In the genomic region with DNA sequence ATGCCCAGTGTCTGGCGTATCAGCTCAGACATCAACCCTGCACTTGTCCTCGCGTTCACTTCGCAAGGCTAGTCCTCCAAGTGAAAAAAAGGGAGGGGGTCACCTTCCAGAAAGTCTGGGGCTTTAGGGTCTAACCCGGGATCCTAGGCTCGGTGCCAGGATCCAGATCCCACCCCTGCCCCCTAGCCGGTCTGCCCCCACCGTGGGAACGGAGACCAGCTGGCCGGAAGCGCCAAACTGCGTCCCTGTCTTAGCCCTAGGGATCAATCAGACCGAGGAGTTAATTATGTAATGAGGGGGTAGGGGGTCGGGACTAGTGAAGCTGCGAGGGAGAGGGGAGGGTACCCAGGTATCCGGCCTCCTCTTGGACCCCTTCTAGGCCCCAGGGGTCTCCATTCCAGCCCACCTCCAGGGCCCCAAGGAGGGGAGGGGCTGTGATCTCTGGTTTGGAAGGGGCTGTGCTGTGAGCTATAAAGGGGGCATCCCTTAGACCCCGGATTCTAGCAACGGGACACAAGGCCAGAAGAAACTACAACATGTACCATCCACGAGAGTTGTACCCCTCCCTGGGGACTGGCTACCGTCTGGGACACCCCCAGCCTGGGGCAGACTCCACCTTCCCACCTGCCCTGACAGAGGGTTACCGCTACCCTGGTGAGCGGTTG, we compare ENCODE assay signal across 7 mouse cellular contexts. TPM values are rescaled to one million over a fixed set of nuclear protein-coding genes. Genes with fewer than 3 reads are reported as not detected.
DNase-seq lines count a peak whose midpoint lies in the region; ATAC-seq and TF ChIP-seq lines count a peak whose summit lies in the region.

A gene (plus strand): TSS at position 513 of the 665 bp plus-strand sequence.

- H3K4me3 ChIP-seq in neural tube, embryonic 11.5 days (ENCODE audit: low read depth, low read length): peak within 1 kb of the TSS; percentile 28
- peak within 1 kb of the TSS; percentile 36 for H3K4me3 ChIP-seq in forebrain, embryonic 11.5 days (ENCODE audit: low read depth, low read length)
- peak within 1 kb of the TSS; percentile 36 for H3K4me3 ChIP-seq in intestine, postnatal 0 days (ENCODE audit: low read depth, low read length)
- peak within 1 kb of the TSS; percentile 38 for H3K4me3 ChIP-seq in neural tube, embryonic 12.5 days

- peak within 1 kb of the TSS; percentile 68; the same call in 1 of the 2 replicates for H3K27ac ChIP-seq in neural tube, embryonic 11.5 days (ENCODE audit: low read depth, low read length)
- H3K27ac ChIP-seq in forebrain, embryonic 11.5 days (ENCODE audit: low read depth, low read length): peak within 1 kb of the TSS; percentile 69
- H3K27ac ChIP-seq in intestine, postnatal 0 days (ENCODE audit: low read depth, low read length): no peak within 1 kb of the TSS
- H3K27ac ChIP-seq in neural tube, embryonic 12.5 days: peak within 1 kb of the TSS; percentile 62; the same call in 1 of the 2 replicates

- H3K4me2 ChIP-seq in neural tube, embryonic 11.5 days (ENCODE audit: low read depth): peak within 1 kb of the TSS; percentile 59
- peak within 1 kb of the TSS; percentile 83 for H3K4me2 ChIP-seq in forebrain, embryonic 11.5 days (ENCODE audit: low read depth, low read length, severe bottlenecking)
- H3K4me2 ChIP-seq in intestine, postnatal 0 days (replicated peaks; ENCODE audit: low read depth): peak within 1 kb of the TSS; percentile 77
- H3K4me2 ChIP-seq in neural tube, embryonic 12.5 days (replicated peaks): peak within 1 kb of the TSS; percentile 71

- ATAC-seq in neural tube, embryonic 11.5 days (ENCODE audit: insufficient read depth, low FRiP score, low TSS enrichment): peak; percentile 15
- peak; percentile 14 for ATAC-seq in forebrain, embryonic 11.5 days (replicated peaks; ENCODE audit: low FRiP score)
- 0 out of 2 replicates have a peak, but pooled peaks have one; percentile 0 for ATAC-seq in intestine, postnatal 0 days
- peak; percentile 23 for ATAC-seq in neural tube, embryonic 12.5 days (ENCODE audit: low FRiP score, low read depth)

- H3K4me1 ChIP-seq in neural tube, embryonic 11.5 days (ENCODE audit: control insufficient read depth, insufficient read depth, low read length): peaks cover 21% of the 10 kb centered on the region
- peaks cover 22% of the 10 kb centered on the region for H3K4me1 ChIP-seq in forebrain, embryonic 11.5 days (replicated peaks; ENCODE audit: control insufficient read depth, insufficient read depth, low read length)
- no peaks in the 10 kb centered on the region; the same call in 1 of the 2 replicates for H3K4me1 ChIP-seq in intestine, postnatal 0 days (replicated peaks; ENCODE audit: control insufficient read depth, insufficient read depth, low read length)
- peaks cover 35% of the 10 kb centered on the region for H3K4me1 ChIP-seq in neural tube, embryonic 12.5 days

- peaks cover 12% of the 10 kb centered on the region for H3K36me3 ChIP-seq in neural tube, embryonic 11.5 days (ENCODE audit: control insufficient read depth, insufficient read depth, low read length)
- peaks cover 6% of the 10 kb centered on the region for H3K36me3 ChIP-seq in forebrain, embryonic 11.5 days (ENCODE audit: control insufficient read depth, insufficient read depth, low read length)
- peaks cover 12% of the 10 kb centered on the region for H3K36me3 ChIP-seq in intestine, postnatal 0 days (ENCODE audit: control insufficient read depth, insufficient read depth)
- H3K36me3 ChIP-seq in neural tube, embryonic 12.5 days: peaks cover 36% of the 10 kb centered on the region

- no peak for TF ChIP-seq CTCF in intestine, postnatal 0 days (IDR thresholded peaks at IDR 0.05; ENCODE audit: low read depth)

- no peaks in the 10 kb centered on the region for H3K27me3 ChIP-seq in neural tube, embryonic 11.5 days (ENCODE audit: control insufficient read depth, insufficient read depth, low read length)
- no peaks in the 10 kb centered on the region for H3K27me3 ChIP-seq in forebrain, embryonic 11.5 days (ENCODE audit: control insufficient read depth, insufficient read depth, low read length)
- no peaks in the 10 kb centered on the region for H3K27me3 ChIP-seq in intestine, postnatal 0 days (replicated peaks; ENCODE audit: control insufficient read depth, insufficient read depth, low read length)
- H3K27me3 ChIP-seq in neural tube, embryonic 12.5 days (replicated peaks): no peaks in the 10 kb centered on the region

- WGBS in neural tube, embryonic 11.5 days: 5% methylated on average over 22 of the region's 22 CpGs
- WGBS in forebrain, embryonic 11.5 days: 6% methylated on average over 22 of the region's 22 CpGs
- 7% methylated on average over 22 of the region's 22 CpGs for WGBS in intestine, postnatal 0 days
- WGBS in neural tube, embryonic 12.5 days: 4% methylated on average over 22 of the region's 22 CpGs

- no peak for DNase-seq in neural tube, embryonic 11.5 days (ENCODE audit: low spot score)
- DNase-seq in neural tube, embryonic 10.5 days (ENCODE audit: extremely low spot score, low spot score): no peak
- no peak for DNase-seq in forebrain, embryonic 11.5 days (ENCODE audit: low spot score)
- no peak for DNase-seq in B cell, adult 2 months
- no peak for DNase-seq in urinary bladder, adult 2 months (ENCODE audit: low spot score)

- H3K9ac ChIP-seq in neural tube, embryonic 11.5 days (ENCODE audit: low read length): peak within 1 kb of the TSS; percentile 39
- peak within 1 kb of the TSS; percentile 57 for H3K9ac ChIP-seq in forebrain, embryonic 11.5 days (ENCODE audit: low read length)
- H3K9ac ChIP-seq in intestine, postnatal 0 days (ENCODE audit: low read depth, low read length): peak within 1 kb of the TSS; percentile 37; the same call in 1 of the 2 replicates
- H3K9ac ChIP-seq in neural tube, embryonic 12.5 days: peak within 1 kb of the TSS; percentile 54

- no peaks in the 10 kb centered on the region for H3K9me3 ChIP-seq in neural tube, embryonic 11.5 days (ENCODE audit: control insufficient read depth, low read length)
- H3K9me3 ChIP-seq in forebrain, embryonic 11.5 days (ENCODE audit: control insufficient read depth, low read length): no peaks in the 10 kb centered on the region
- H3K9me3 ChIP-seq in intestine, postnatal 0 days (ENCODE audit: control insufficient read depth): no peaks in the 10 kb centered on the region
- no peaks in the 10 kb centered on the region for H3K9me3 ChIP-seq in neural tube, embryonic 12.5 days

RNA-seq across cellular contexts. Expression of the gene that starts here (rescaled TPM):
- polyA plus RNA-seq in neural tube, embryonic 11.5 days (2014; fragmentation: Nextera tagmentation; extraction: Ambion mirVana): 0.38 and 0.64 TPM in 2 replicates
- 0.28 and 0.61 TPM in 2 replicates for polyA plus RNA-seq in forebrain, embryonic 11.5 days (2014; fragmentation: Nextera tagmentation; extraction: Ambion mirVana)
- 0.17 TPM in 2 replicates for polyA plus RNA-seq in intestine, postnatal 0 days (2015; fragmentation: Nextera tagmentation; extraction: Ambion mirVana)
- polyA plus RNA-seq in neural tube, embryonic 12.5 days (2016; fragmentation: Nextera tagmentation; extraction: Ambion mirVana): 0.68 and 0.72 TPM in 2 replicates
- 1.3 and 1.4 TPM in 2 replicates for polyA plus RNA-seq in urinary bladder, adult 2 months (2012; rRNA removed)

Comparison
In these comparisons a context has a peak if more than half of its experiments do, and no peak if none do; other contexts are left out.
1. Peak in ATAC-seq, H3K4me3 ChIP-seq, H3K27ac ChIP-seq, H3K9ac ChIP-seq and H3K4me2 ChIP-seq in neural tube, embryonic 11.5 days; RNA of the gene not detected or under 1 TPM.
2. Peak in ATAC-seq, H3K4me3 ChIP-seq, H3K27ac ChIP-seq, H3K9ac ChIP-seq and H3K4me2 ChIP-seq in forebrain, embryonic 11.5 days; RNA of the gene not detected or under 1 TPM.
3. Peak in ATAC-seq, H3K4me3 ChIP-seq, H3K9ac ChIP-seq and H3K4me2 ChIP-seq in intestine, postnatal 0 days; RNA of the gene not detected or under 1 TPM.
4. Peak in ATAC-seq, H3K4me3 ChIP-seq, H3K27ac ChIP-seq, H3K9ac ChIP-seq and H3K4me2 ChIP-seq in neural tube, embryonic 12.5 days; RNA of the gene not detected or under 1 TPM.